Mouse (Mus musculus) G1E (cell line): ENCODE measurements around the gene 1700011M02Rik.
"Not testable (repeated sequence)": the region's sequence is repeated elsewhere in the genome, so short reads cannot be mapped to it uniquely, and the experiment has no call there.

Experiments used
- CTCF ChIP-seq: IDR thresholded peaks from 2 replicates; pipeline ENCODE4 v1.5.1; 2012; ENCODE audit warnings: low read depth, low read length, inconsistent platforms, mixed read lengths
- GATA1 ChIP-seq: IDR thresholded peaks from 2 replicates; pipeline ENCODE4 v1.6.1; 2012; ENCODE audit warnings: borderline replicate concordance, low read length, inconsistent platforms, mixed read lengths
- TAL1 ChIP-seq: conservative IDR thresholded peaks from 2 replicates; pipeline ENCODE4 v1.6.1; 2012; ENCODE audit warnings: low read depth, low read length, inconsistent platforms, mixed read lengths

DNA sequence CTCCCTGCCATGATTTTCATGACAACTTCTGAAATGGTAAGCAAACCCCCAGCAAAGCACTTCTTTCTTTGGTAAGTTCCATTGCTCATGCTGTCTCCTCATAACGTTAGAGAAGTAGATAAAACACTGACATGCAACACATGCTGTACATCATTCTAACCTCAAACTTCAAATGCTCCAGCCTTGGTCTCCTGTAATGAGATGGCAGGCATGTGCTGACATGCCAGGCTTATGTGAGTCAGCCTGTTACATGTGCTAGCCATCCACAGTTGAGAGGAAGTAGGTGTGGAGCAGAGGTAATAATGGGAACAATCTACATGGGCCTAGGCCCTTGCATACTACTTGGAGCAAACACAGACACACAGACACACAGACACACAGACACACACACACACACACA lies 6.1 kb downstream of the 1700011M02Rik start:
- not testable (repeated sequence) for TF ChIP-seq GATA1, CTCF, TAL1
